9 mouse cellular contexts compared by ENCODE assay signal in genomic region chr6:140508475-140509150, GRCm38 (mm10).
DNase-seq lines count a peak whose midpoint lies in the region; ATAC-seq and TF ChIP-seq lines count a peak whose summit lies in the region.
"Had no signal": no experiment of that assay in that cellular context is flagged by ENCODE, and none has a peak within 500 bp of the region (broad histone marks: within the 10 kb centered on the region; RNA-seq: fewer than 3 reads in every experiment).

No protein-coding gene starts in this region.

- H3K4me3 ChIP-seq in cerebellum, adult 2 months (replicated peaks; ENCODE audit: insufficient read depth, low read depth, low read length), result no peak overlapping the region
- H3K4me3 ChIP-seq in kidney, postnatal 0 days (replicated peaks; ENCODE audit: low read depth, low read length), result no peak overlapping the region
- no peak overlapping the region for H3K4me3 ChIP-seq in embryonic facial prominence, embryonic 11.5 days (ENCODE audit: low read depth, low read length)
- no peak overlapping the region for H3K4me3 ChIP-seq in midbrain, embryonic 14.5 days (replicated peaks; ENCODE audit: low read depth, low read length)
- H3K4me3 ChIP-seq: left cerebral cortex, adult 2 months had no signal

- no peak for TF ChIP-seq POLR2A in cerebellum, adult 2 months (IDR thresholded peaks at IDR 0.05; ENCODE audit: borderline replicate concordance, insufficient read depth, low read length)

- DNase-seq in cerebellum, adult 2 months, result peak; percentile 40 to 42
- no peak for DNase-seq in cerebellum, postnatal 25 days
- no peak for DNase-seq in kidney, postnatal 0 days (ENCODE audit: low spot score)
- no peak for DNase-seq in kidney, adult 11 months
- DNase-seq in embryonic facial prominence, embryonic 11.5 days (ENCODE audit: low spot score), result no peak
- no peak for DNase-seq in midbrain, embryonic 14.5 days
- no peak for DNase-seq in layer of hippocampus, adult 18-20 months (ENCODE audit: low spot score in 2 of 2)

- H3K27me3 ChIP-seq in cerebellum, adult 2 months (ENCODE audit: control insufficient read depth, insufficient read depth, low read length), result no peaks in the 10 kb centered on the region
- H3K27me3 ChIP-seq in kidney, postnatal 0 days (ENCODE audit: insufficient read depth, low read length), result no peaks in the 10 kb centered on the region
- no peaks in the 10 kb centered on the region for H3K27me3 ChIP-seq in embryonic facial prominence, embryonic 11.5 days (ENCODE audit: control insufficient read depth, insufficient read depth, low read length)
- no peaks in the 10 kb centered on the region for H3K27me3 ChIP-seq in midbrain, embryonic 14.5 days (ENCODE audit: control insufficient read depth, insufficient read depth, low read length)

- TF ChIP-seq CTCF in cerebellum, adult 2 months (IDR thresholded peaks at IDR 0.05; ENCODE audit: borderline replicate concordance, insufficient read depth, low read depth, low read length), result no peak
- TF ChIP-seq CTCF in kidney, postnatal 0 days (IDR thresholded peaks at IDR 0.05; ENCODE audit: low read depth), result no peak

- no peak; the same call in 1 of the 2 replicates for ATAC-seq in kidney, postnatal 0 days (replicated peaks; ENCODE audit: low FRiP score, low read depth)
- ATAC-seq in embryonic facial prominence, embryonic 11.5 days (replicated peaks; ENCODE audit: insufficient number of reproducible peaks, low FRiP score, low TSS enrichment, low read depth), result 0 out of 2 replicates have a peak, but pooled peaks have one; percentile 34
- 0 out of 2 replicates have a peak, but pooled peaks have one; percentile 17 for ATAC-seq in midbrain, embryonic 14.5 days (ENCODE audit: low FRiP score, low TSS enrichment)
- no peak for ATAC-seq in activated CD4-positive, CD25-positive, alpha-beta regulatory T cell, adult 4 months

- H3K4me1 ChIP-seq in cerebellum, adult 2 months (ENCODE audit: control insufficient read depth, insufficient read depth, low read length), result peaks cover 34% of the 10 kb centered on the region
- H3K4me1 ChIP-seq in kidney, postnatal 0 days (replicated peaks; ENCODE audit: insufficient read depth, low read length), result peaks cover 4% of the 10 kb centered on the region; the same call in 1 of the 2 replicates
- no peaks in the 10 kb centered on the region for H3K4me1 ChIP-seq in embryonic facial prominence, embryonic 11.5 days (ENCODE audit: control insufficient read depth, insufficient read depth, low read length)
- H3K4me1 ChIP-seq in midbrain, embryonic 14.5 days (ENCODE audit: control insufficient read depth, insufficient read depth, low read length), result peaks cover 17% of the 10 kb centered on the region

- H3K36me3 ChIP-seq in kidney, postnatal 0 days (ENCODE audit: insufficient read depth, low read length), result no peaks in the 10 kb centered on the region
- H3K36me3 ChIP-seq in embryonic facial prominence, embryonic 11.5 days (replicated peaks; ENCODE audit: control insufficient read depth, insufficient read depth, low read depth, low read length), result no peaks in the 10 kb centered on the region
- no peaks in the 10 kb centered on the region for H3K36me3 ChIP-seq in midbrain, embryonic 14.5 days (ENCODE audit: control insufficient read depth, insufficient read depth, low read length)

- no peak overlapping the region for H3K9ac ChIP-seq in kidney, postnatal 0 days (ENCODE audit: low read depth, low read length)
- no peak overlapping the region for H3K9ac ChIP-seq in embryonic facial prominence, embryonic 11.5 days (replicated peaks; ENCODE audit: low read length)
- H3K9ac ChIP-seq in midbrain, embryonic 14.5 days (replicated peaks; ENCODE audit: low read length), result no peak overlapping the region

- no peak overlapping the region for H3K4me2 ChIP-seq in kidney, postnatal 0 days (ENCODE audit: low read length)
- H3K4me2 ChIP-seq in embryonic facial prominence, embryonic 11.5 days (ENCODE audit: low read depth, low read length), result no peak overlapping the region
- H3K4me2 ChIP-seq in midbrain, embryonic 14.5 days (ENCODE audit: low read length), result no peak overlapping the region

- H3K9me3 ChIP-seq in kidney, postnatal 0 days (replicated peaks; ENCODE audit: low read length), result no peaks in the 10 kb centered on the region
- H3K9me3 ChIP-seq in embryonic facial prominence, embryonic 11.5 days (replicated peaks; ENCODE audit: control insufficient read depth, low read length), result no peaks in the 10 kb centered on the region
- H3K9me3 ChIP-seq in midbrain, embryonic 14.5 days (ENCODE audit: control insufficient read depth, low read length), result no peaks in the 10 kb centered on the region

- H3K27ac ChIP-seq in cerebellum, adult 2 months (ENCODE audit: insufficient read depth, low read length), result no peak overlapping the region
- peak overlapping the region; percentile 54 for H3K27ac ChIP-seq in kidney, postnatal 0 days
- H3K27ac ChIP-seq in embryonic facial prominence, embryonic 11.5 days (replicated peaks; ENCODE audit: low read depth, low read length), result no peak overlapping the region
- no peak overlapping the region for H3K27ac ChIP-seq in midbrain, embryonic 14.5 days (replicated peaks; ENCODE audit: low read depth, low read length)
- H3K27ac ChIP-seq: left cerebral cortex, adult 2 months had no signal

- 69% methylated on average over 13 of the region's 13 CpGs for WGBS in cerebellum, adult 2 months
- WGBS in kidney, postnatal 0 days, result 73% methylated on average over 13 of the region's 13 CpGs
- 65% methylated on average over 13 of the region's 13 CpGs for WGBS in embryonic facial prominence, embryonic 11.5 days
- WGBS in midbrain, embryonic 14.5 days, result 70% methylated on average over 13 of the region's 13 CpGs

Comparison
In these comparisons a context has a peak if more than half of its experiments do, and no peak if none do; other contexts are left out.
1. DNase-seq: peak in cerebellum, adult 2 months (2 of 2); none in cerebellum, postnatal 25 days (0 of 2), kidney, postnatal 0 days (single experiment), kidney, adult 11 months (single experiment), embryonic facial prominence, embryonic 11.5 days (single experiment), midbrain, embryonic 14.5 days (single experiment) and layer of hippocampus, adult 18-20 months (0 of 2).
2. ATAC-seq: peak in embryonic facial prominence, embryonic 11.5 days (single experiment) and midbrain, embryonic 14.5 days (single experiment); none in kidney, postnatal 0 days (single experiment) and activated CD4-positive, CD25-positive, alpha-beta regulatory T cell, adult 4 months (single experiment).